Mouse (Mus musculus) liver, embryonic 14 days (tissue): ENCODE results near the gene Pcolce. TPM values are rescaled to one million over a fixed set of nuclear protein-coding genes. Genes with fewer than 3 reads are reported as not detected.

ENCODE experiments used
- polyA plus RNA-seq: library from polyadenylated mRNA; depleted of rRNA; stranded (reverse); fragments of >200 nt; gene quantifications from 2 replicates; pipeline ENCODE4 v1.2.3, GENCODE M21; 2012; rRNA removed

Pcolce gene
- polyA plus RNA-seq = 10.6 and 11.9 TPM in 2 replicates

GRCm38 (mm10) chr5:137613550-137613949, at the start of gene Pcolce:
TSS of gene Pcolce (minus strand) at chr5:137613784.

GRCm38 (mm10) chr5:137645652-137646091, 32.1 kb upstream of the Pcolce start, which contains the start of gene Irs3:
TSS of gene Irs3 (minus strand) at chr5:137645714.

GRCm38 (mm10) chr5:137641054-137641453, 27.5 kb upstream of the Pcolce start, which contains the start of gene Sap25:
TSS of gene Sap25 (plus strand) at chr5:137641334.

GRCm38 (mm10) chr5:137628498-137629305, 15.1 kb upstream of the Pcolce start, which contains the start of the genes Fbxo24, Lrch4 and Gm20605:
TSS of gene Fbxo24 (minus strand) at chr5:137629002.
TSS of gene Lrch4 (plus strand) at chr5:137629121.
TSS of gene Gm20605 (plus strand) at chr5:137629175.

GRCm38 (mm10) chr5:137600619-137601364, 12.8 kb downstream of the Pcolce start, which contains the start of gene Mospd3:
TSS of gene Mospd3 (minus strand) at chr5:137601058.

GRCm38 (mm10) chr5:137569665-137570064, 43.9 kb downstream of the Pcolce start, which contains the start of gene Tfr2:
TSS of gene Tfr2 (plus strand) at chr5:137569840.

Other genes with a start within 250 kb of the Pcolce start
- 0.14 and 0.20 TPM in 2 replicates for gene Zan, start 136.7 kb downstream of the Pcolce start, polyA plus RNA-seq
- 20.0 and 23.2 TPM in 2 replicates for gene Pop7, start 111.3 kb downstream of the Pcolce start, polyA plus RNA-seq
- gene Gigyf1, start 95.2 kb downstream of the Pcolce start, polyA plus RNA-seq = 5.6 and 5.7 TPM in 2 replicates
- gene Epo, start 80.5 kb downstream of the Pcolce start, polyA plus RNA-seq = 0.26 and 0.44 TPM in 2 replicates
- 173 and 208 TPM in 2 replicates for gene Gnb2, start 80.3 kb downstream of the Pcolce start, polyA plus RNA-seq
- 0.03 TPM in 1 of 2 replicates, not detected in the other for gene Actl6b, start 60.3 kb downstream of the Pcolce start, polyA plus RNA-seq
- 35.1 and 42.1 TPM in 2 replicates for gene Tfr2, start 43.9 kb downstream of the Pcolce start, polyA plus RNA-seq
- 26.8 and 31.0 TPM in 2 replicates for gene Mospd3, start 12.7 kb downstream of the Pcolce start, polyA plus RNA-seq
- 0.01 and 0.02 TPM in 2 replicates for gene Fbxo24, start 15.2 kb upstream of the Pcolce start, polyA plus RNA-seq
- 10.5 and 14.1 TPM in 2 replicates for gene Lrch4, start 15.3 kb upstream of the Pcolce start, polyA plus RNA-seq
- gene Gm20605, start 15.4 kb upstream of the Pcolce start, polyA plus RNA-seq = 5.4 and 5.8 TPM in 2 replicates
- gene Sap25, start 27.6 kb upstream of the Pcolce start, polyA plus RNA-seq = 12.0 and 14.2 TPM in 2 replicates
- gene Irs3, start 31.9 kb upstream of the Pcolce start, polyA plus RNA-seq = 0.01 TPM in 1 of 2 replicates, not detected in the other
- 18.0 and 21.6 TPM in 2 replicates for gene Agfg2, start 70.9 kb upstream of the Pcolce start, polyA plus RNA-seq
- 0.68 and 0.90 TPM in 2 replicates for gene Nyap1, start 127.8 kb upstream of the Pcolce start, polyA plus RNA-seq
- gene Tsc22d4, start 131.9 kb upstream of the Pcolce start, polyA plus RNA-seq = 17.5 and 22.9 TPM in 2 replicates
- gene Ppp1r35, start 165.1 kb upstream of the Pcolce start, polyA plus RNA-seq = 19.0 and 23.1 TPM in 2 replicates
- gene Mepce, start 173.9 kb upstream of the Pcolce start, polyA plus RNA-seq = 12.9 and 13.7 TPM in 2 replicates
- gene Zcwpw1, start 174.0 kb upstream of the Pcolce start, polyA plus RNA-seq = 3.0 and 3.4 TPM in 2 replicates
- gene Pilra, start 222.5 kb upstream of the Pcolce start, polyA plus RNA-seq = 1.1 and 1.7 TPM in 2 replicates
- gene Pilrb1, start 244.3 kb upstream of the Pcolce start, polyA plus RNA-seq = 2.3 and 3.3 TPM in 2 replicates